Mouse (Mus musculus) brain, embryonic 14.5 days (tissue): ENCODE measurements around the gene Vmn1r119. TPM values are rescaled to one million over a fixed set of nuclear protein-coding genes. Genes with fewer than 3 reads are reported as not detected.
"Not testable (repeated sequence)": the region's sequence is repeated elsewhere in the genome, so short reads cannot be mapped to it uniquely, and the experiment has no call there.

ENCODE experiments used
- DNase-seq: peaks from one replicate; pipeline ENCODE4 v3.0.0-alpha.2; 2011; ENCODE audit warnings: low read depth
- polyA plus RNA-seq: library from polyadenylated mRNA; depleted of rRNA; stranded (reverse); fragments of >200 nt; gene quantifications from 2 replicates; pipeline ENCODE4 v1.2.3, GENCODE M21; 2012; rRNA removed

The Vmn1r119 gene
- not detected in 2 replicates for polyA plus RNA-seq

- not testable (repeated sequence) for DNase-seq
Observed at GRCm38 (mm10) chr7:21012355-21012754, at the start of gene Vmn1r119. Vmn1r119 (minus strand) TSS chr7:21012455.

GRCm38 (mm10) chr7:21053684-21054083, 41.4 kb upstream of the Vmn1r119 start, which contains the start of gene Vmn1r120:
Vmn1r120 (minus strand) TSS chr7:21053784.
- not testable (repeated sequence) for DNase-seq

Other genes with a start within 250 kb of the Vmn1r119 start
- not detected in 2 replicates for gene Vmn1r112, start 241.3 kb downstream of the Vmn1r119 start, polyA plus RNA-seq
- gene Vmn1r113, start 225.2 kb downstream of the Vmn1r119 start, polyA plus RNA-seq = not detected in 2 replicates
- gene Vmn1r114, start 200.3 kb downstream of the Vmn1r119 start, polyA plus RNA-seq = not detected in 2 replicates
- not detected in 2 replicates for gene Vmn1r115, start 167.5 kb downstream of the Vmn1r119 start, polyA plus RNA-seq
- gene Vmn1r116, start 140.2 kb downstream of the Vmn1r119 start, polyA plus RNA-seq = not detected in 2 replicates
- gene Vmn1r117, start 128.3 kb downstream of the Vmn1r119 start, polyA plus RNA-seq = not detected in 2 replicates
- gene Vmn1r118, start 100.1 kb downstream of the Vmn1r119 start, polyA plus RNA-seq = not detected in 2 replicates
- not detected in 2 replicates for gene Vmn1r120, start 41.3 kb upstream of the Vmn1r119 start, polyA plus RNA-seq
- not detected in 2 replicates for gene Vmn1r121, start 86.1 kb upstream of the Vmn1r119 start, polyA plus RNA-seq
- gene Vmn1r122, start 121.7 kb upstream of the Vmn1r119 start, polyA plus RNA-seq = not detected in 2 replicates
- not detected in 2 replicates for gene Vmn1r123, start 149.7 kb upstream of the Vmn1r119 start, polyA plus RNA-seq
- not detected in 2 replicates for gene Gm5157, start 178.0 kb upstream of the Vmn1r119 start, polyA plus RNA-seq
- gene Vmn1r124, start 248.2 kb upstream of the Vmn1r119 start, polyA plus RNA-seq = not detected in 2 replicates